Mouse (Mus musculus) cerebellum, adult 8-10 months (tissue): ENCODE data around the gene Lrpap1.

ENCODE experiments used
- DNase-seq: peaks from one replicate; pipeline ENCODE4 v3.0.0; 2022

Lrpap1 gene

GRCm38 (mm10) chr5:35056604-35057432 lies 48.7 kb downstream of the Lrpap1 start, which contains the start of gene Dok7:
Dok7 (plus strand) TSS chr5:35056766.
- DNase-seq, result peak; percentile 54

DNA sequence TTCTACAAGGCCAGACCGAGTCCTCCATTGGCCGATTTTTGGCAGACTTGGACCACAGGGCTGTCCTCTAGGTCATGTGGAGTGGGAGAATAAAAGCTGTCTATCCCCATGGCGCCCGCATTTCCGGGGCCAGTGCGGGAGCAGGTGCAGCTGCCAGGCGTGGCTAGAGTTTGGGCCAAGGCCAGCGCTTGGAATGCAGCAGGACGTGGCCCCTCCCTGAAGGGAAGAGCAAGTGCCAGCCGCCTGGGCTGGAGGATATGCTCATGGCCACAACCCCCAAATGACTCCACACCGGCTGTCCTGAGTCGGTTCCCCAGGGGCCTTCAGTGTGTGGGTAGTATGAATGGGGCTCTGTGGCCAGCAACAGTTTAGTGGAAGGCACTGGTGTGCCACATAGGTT lies 50.5 kb downstream of the Lrpap1 start:
- DNase-seq, result no peak

DNA sequence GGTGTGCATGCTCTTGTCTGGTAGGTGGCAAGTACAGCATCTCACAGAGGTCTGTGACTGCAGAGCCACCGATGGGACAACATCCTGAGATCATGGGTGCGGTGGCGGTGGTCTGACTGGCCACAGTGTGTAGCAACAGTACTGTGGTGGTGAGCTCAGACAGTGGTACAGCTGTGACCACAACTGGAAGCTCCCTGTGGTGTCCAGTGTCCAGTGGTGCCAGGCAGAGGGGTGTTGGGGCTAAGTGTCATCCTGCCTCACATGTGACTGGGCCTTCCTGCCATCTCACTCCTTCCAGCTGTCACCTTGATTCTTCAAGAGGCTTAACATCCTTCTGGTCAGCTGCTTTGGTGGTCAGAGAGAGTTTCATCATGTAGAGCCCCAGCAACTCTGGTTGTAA lies 50.9 kb downstream of the Lrpap1 start:
- no peak for DNase-seq

GRCm38 (mm10) chr5:35050541-35050940 lies 55.0 kb downstream of the Lrpap1 start:
- no peak for DNase-seq

- peak; percentile 74 for DNase-seq
These were observed 62.5 kb downstream of the Lrpap1 start for GRCm38 (mm10) chr5:35043110-35043451.

DNA sequence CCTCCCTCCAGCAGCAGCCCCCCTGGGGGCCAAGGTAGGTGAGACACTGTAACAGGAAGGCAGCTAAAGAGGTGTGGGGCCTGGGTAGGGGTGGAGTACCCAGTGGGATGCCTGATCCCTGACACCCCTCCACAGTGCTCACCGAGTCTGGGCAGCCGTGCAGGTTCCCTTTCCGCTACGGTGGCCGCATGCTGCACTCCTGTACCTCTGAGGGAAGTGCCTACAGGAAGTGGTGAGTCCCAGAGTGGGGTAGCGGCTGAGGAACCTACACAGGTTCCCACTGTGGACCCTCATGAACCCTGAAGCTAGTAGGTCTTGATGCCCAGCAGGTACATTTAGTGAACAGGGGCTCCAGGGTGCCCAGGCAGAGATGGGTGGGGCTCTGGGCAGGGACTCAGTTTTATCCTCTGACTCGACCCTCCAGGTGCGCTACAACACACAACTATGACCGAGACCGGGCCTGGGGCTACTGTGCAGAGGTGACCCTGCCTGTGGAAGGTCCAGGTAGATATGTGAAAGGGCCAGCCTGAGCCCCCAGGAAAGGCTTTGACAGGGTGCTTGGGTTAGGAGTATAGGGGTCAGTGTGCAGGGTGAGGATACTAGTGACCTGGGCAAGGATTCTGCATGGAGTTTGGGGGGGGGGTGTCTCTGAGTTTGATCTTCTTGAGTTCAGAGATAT lies 63.0 kb downstream of the Lrpap1 start:
- no peak for DNase-seq
